Mouse (Mus musculus): ENCODE data around the gene Mgst3.
"Not testable (repeated sequence)": the region's sequence is repeated elsewhere in the genome, so short reads cannot be mapped to it uniquely, and the experiment has no call there.

Mgst3 gene

DNA sequence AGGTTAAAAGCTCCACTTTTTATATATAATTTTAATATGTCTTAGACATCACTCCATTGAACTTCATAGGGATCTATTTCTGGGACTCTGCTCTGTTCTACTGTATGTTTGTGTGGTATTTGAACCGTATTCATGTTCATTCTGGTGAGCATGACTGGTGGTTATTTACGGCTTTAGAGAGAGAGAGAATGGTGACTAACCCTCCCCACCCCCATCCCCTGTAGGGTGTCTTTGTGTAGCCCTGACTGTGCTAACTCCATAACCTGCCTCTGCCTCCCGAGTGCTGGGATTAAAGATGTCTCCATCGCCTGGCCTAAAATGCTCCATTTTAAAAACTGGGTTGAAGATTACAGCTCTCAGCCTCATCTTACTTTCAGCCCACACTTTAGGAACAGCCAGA is 33.4 kb downstream of the Mgst3 start:
- no peak for DNase-seq (ENCODE audit: low read depth, low spot score)

DNA sequence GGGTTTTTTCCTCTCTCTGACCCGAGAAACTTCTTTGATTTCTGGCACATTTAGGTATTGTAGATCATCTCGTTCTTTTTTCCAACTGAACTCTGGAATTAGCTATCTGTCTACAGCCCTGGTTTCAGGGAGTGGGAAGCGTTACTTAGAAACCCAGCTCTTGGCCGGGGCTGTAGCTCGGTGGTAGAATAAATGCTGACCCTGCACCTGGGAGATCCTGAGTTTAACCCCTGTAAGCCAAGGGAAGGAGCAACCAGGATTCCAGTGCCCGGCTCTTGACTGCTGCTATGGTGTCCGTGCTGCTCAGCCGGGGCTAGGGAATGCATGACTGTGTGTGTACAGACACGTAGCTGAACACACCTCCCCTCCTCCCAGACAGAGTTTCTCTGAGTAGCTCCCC is 34.9 kb downstream of the Mgst3 start:
- DNase-seq (ENCODE audit: low read depth, low spot score), result no peak

- DNase-seq (ENCODE audit: low read depth, low spot score), result no peak
Observed at GRCm38 (mm10) chr1:167357387-167357786, 36.3 kb downstream of the Mgst3 start.

- no peak for DNase-seq (ENCODE audit: low read depth, low spot score)
Observed at GRCm38 (mm10) chr1:167352403-167352802, 41.2 kb downstream of the Mgst3 start.

GRCm38 (mm10) chr1:167350597-167351415 is 42.8 kb downstream of the Mgst3 start:
- no peak for DNase-seq (ENCODE audit: low read depth, low spot score)

- DNase-seq (ENCODE audit: low read depth, low spot score), result peak; percentile 85
Observed at GRCm38 (mm10) chr1:167349815-167350596, 43.6 kb downstream of the Mgst3 start, which contains the start of gene Aldh9a1. Aldh9a1 (plus strand) TSS chr1:167349991.

GRCm38 (mm10) chr1:167349206-167349605 is 44.4 kb downstream of the Mgst3 start:
- DNase-seq (ENCODE audit: low read depth, low spot score), result not testable (repeated sequence)

GRCm38 (mm10) chr1:167345994-167346520 is 47.6 kb downstream of the Mgst3 start:
- DNase-seq (ENCODE audit: low read depth, low spot score), result not testable (repeated sequence)

DNA sequence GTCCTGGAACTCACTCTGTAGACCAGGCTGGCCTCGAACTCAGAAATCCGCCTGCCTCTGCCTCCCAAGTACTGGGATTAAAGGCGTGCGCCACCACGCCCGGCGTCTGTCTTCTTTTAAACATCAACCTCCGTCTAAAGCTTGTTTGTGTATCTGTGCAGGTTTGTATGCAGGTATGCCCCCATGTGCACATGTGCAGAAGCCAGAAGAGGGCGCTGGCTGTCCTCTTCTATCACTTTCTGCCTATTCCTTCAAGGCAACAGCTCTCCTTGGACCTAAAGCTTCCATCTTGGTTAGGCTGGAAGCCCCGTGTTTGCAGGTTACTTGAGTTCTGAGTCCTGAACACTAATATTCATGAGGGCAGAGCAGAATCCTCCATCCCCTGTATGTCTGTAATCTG is 50.8 kb downstream of the Mgst3 start:
- no peak for DNase-seq (ENCODE audit: low read depth, low spot score)

GRCm38 (mm10) chr1:167340910-167341528 is 52.6 kb downstream of the Mgst3 start:
- peak; percentile 46 for DNase-seq (ENCODE audit: low read depth, low spot score)

DNA sequence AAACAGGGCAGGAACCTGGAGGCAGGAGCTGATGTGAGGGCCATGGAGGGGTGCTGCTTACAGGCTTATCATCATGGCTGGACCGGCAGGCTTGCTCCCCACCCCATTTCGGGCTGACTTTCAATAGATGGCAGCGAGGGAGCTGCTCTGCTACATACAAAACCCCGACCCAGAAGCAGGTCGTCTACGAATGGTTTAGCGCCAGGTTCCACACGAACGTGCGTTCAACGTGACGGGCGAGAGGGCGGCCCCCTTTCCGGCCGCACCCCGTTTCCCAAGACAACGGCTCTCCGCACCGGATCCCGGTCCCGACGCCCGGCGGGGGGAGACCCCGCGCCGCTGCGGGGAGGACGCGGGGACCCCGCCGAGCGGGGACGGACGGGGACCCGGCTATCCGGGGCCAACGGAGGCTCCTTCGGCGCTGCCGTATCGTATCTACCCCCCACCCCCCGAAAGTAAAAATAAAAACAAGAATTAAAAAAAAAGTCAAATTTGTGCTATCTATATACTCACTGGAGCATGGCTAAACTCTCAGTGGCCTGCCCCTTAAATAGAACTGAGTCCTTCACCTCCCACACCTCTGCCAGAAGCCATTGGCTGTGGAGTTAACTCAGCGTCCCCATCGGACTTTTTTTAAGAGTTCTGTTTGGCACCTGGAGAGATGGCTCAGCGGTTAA is 53.4 kb downstream of the Mgst3 start:
- no peak for DNase-seq (ENCODE audit: low read depth, low spot score)

DNA sequence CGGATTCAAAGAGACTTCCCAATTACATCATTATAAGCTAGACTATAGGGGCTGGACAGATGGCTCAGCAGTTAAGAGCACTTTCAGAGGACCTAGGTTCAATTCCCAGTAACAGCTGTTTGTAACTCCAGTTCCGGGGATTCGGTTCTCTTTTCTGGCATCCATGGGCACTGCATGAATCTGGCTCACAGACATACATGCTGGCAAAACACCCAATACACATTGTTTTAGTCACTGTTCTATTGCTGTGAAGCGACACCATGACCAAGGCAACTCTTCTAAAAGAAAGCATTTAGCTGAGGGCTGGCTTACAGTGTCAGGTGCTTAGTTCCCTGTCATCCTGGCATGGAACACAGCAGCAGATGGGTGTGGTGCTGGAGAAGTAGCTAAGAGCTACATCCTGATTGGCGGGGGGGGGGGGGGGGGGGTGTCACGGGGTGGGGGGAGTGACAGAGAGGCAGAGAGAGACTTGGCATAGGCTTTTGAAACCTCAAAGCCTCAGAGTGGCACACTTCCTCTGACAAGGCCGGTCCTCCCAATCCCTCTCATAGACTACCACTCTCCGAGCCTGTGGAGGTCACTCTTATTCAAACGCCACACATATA is 54.4 kb downstream of the Mgst3 start:
- DNase-seq (ENCODE audit: low read depth, low spot score), result no peak

GRCm38 (mm10) chr1:167337463-167338095 is 56.1 kb downstream of the Mgst3 start:
- DNase-seq (ENCODE audit: low read depth, low spot score), result peak; percentile 77

- DNase-seq (ENCODE audit: low read depth, low spot score), result no peak
Observed at GRCm38 (mm10) chr1:167336398-167336797, 57.2 kb downstream of the Mgst3 start.

DNA sequence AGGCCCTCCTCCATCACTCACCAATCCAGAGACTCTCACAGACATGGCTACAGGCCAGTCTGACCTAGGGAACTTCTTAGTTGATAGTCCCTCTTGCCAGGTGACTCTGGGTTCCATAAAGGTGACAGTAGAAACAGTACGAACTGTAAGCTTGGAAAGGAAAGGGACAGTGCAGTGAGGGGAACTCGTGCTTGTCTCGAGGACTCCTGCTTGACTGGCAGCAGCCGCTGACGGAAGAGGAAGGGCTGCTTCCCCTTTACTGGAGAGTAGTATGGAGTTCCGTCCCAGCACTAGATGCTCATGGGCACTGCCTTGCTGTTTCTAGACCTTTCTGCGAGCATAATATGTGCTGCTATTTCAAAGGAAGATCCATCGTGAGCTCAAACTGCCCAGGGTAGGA is 62.5 kb downstream of the Mgst3 start:
- no peak for DNase-seq (ENCODE audit: low read depth, low spot score)

GRCm38 (mm10) chr1:167328776-167329175 is 64.9 kb downstream of the Mgst3 start:
- no peak for DNase-seq (ENCODE audit: low read depth, low spot score)
